21 mouse cellular contexts compared by ENCODE assay signal in genomic region chr7:135587821-135588575, GRCm38 (mm10). TPM values are rescaled to one million over a fixed set of nuclear protein-coding genes. Genes with fewer than 3 reads are reported as not detected.
DNase-seq lines count a peak whose midpoint lies in the region; TF ChIP-seq lines count a peak whose summit lies in the region.
"Had no signal": no experiment of that assay in that cellular context is flagged by ENCODE, and none has a peak within 500 bp of the region (broad histone marks: within the 10 kb centered on the region; RNA-seq: fewer than 3 reads in every experiment).

No protein-coding gene starts in this region.

- peak overlapping the region; percentile 54; the same call in 1 of the 2 replicates for H3K27ac ChIP-seq in layer of hippocampus, adult 2 months
- H3K27ac ChIP-seq in cerebellum, adult 2 months (ENCODE audit: insufficient read depth, low read length), result no peak overlapping the region
- H3K27ac ChIP-seq in macrophage, result peak overlapping the region; percentile 15; the same call in 1 of the 2 replicates
- H3K27ac ChIP-seq: left cerebral cortex, adult 2 months; limb, embryonic 13.5 days; lung, embryonic 15.5 days had no signal

- WGBS in cerebellum, adult 2 months, result 15% methylated on average over 2 of the region's 2 CpGs
- WGBS in macrophage (ENCODE audit: missing documents), result 63% methylated on average over 2 of the region's 2 CpGs

- no peak for TF ChIP-seq POLR2A in cerebellum, adult 2 months (IDR thresholded peaks at IDR 0.05; ENCODE audit: borderline replicate concordance, insufficient read depth, low read length)

- no peaks in the 10 kb centered on the region for H3K36me3 ChIP-seq in macrophage (ENCODE audit: inconsistent target)
- H3K36me3 ChIP-seq: limb, embryonic 13.5 days; lung, embryonic 15.5 days had no signal

- H3K4me3 ChIP-seq in layer of hippocampus, adult 2 months, result no peak overlapping the region
- H3K4me3 ChIP-seq in cerebellum, adult 2 months (replicated peaks; ENCODE audit: insufficient read depth, low read depth, low read length), result no peak overlapping the region
- no peak overlapping the region for H3K4me3 ChIP-seq in macrophage (ENCODE audit: inconsistent target)
- H3K4me3 ChIP-seq: left cerebral cortex, adult 2 months; limb, embryonic 13.5 days; lung, embryonic 15.5 days had no signal

- H3K79me2 ChIP-seq in macrophage (ENCODE audit: inconsistent target), result no peaks in the 10 kb centered on the region

- peak; percentile 35 for DNase-seq in adrenal gland, postnatal 14 days
- no peak for DNase-seq in adrenal gland, adult 2 months
- DNase-seq in layer of hippocampus, adult 2 months (ENCODE audit: low spot score in 2 of 2), result no peak
- DNase-seq in layer of hippocampus, adult 9-11 months, result no peak
- peak; percentile 62 to 75 for DNase-seq in cerebellum, adult 2 months
- DNase-seq in spleen, postnatal 14 days (ENCODE audit: low spot score in 2 of 2), result no peak
- no peak for DNase-seq in spleen, postnatal 36 days (ENCODE audit: low spot score in 2 of 2)
- DNase-seq: embryo, embryonic 11 days; heart, postnatal 36 days; kidney, adult 9 months; thymus, adult 2 months had no signal

- no peaks in the 10 kb centered on the region for H3K27me3 ChIP-seq in cerebellum, adult 2 months (ENCODE audit: control insufficient read depth, insufficient read depth, low read length)
- H3K27me3 ChIP-seq: lung, embryonic 15.5 days had no signal

- TF ChIP-seq CTCF in layer of hippocampus, adult 2 months (conservative IDR thresholded peaks at IDR 0.05), result no peak
- TF ChIP-seq CTCF in cerebellum, adult 2 months (IDR thresholded peaks at IDR 0.05; ENCODE audit: borderline replicate concordance, insufficient read depth, low read depth, low read length), result no peak

- peaks cover 7% of the 10 kb centered on the region; the same call in 1 of the 2 replicates for H3K4me1 ChIP-seq in cerebellum, adult 2 months (ENCODE audit: control insufficient read depth, insufficient read depth, low read length)

RNA-seq across cellular contexts. Expression of gene Ptpre, which starts 50.7 kb away (rescaled TPM):
- total RNA-seq in adrenal gland, postnatal 14 days (2021), result 4.4 and 8.0 TPM in 2 replicates
- total RNA-seq in adrenal gland, adult 2 months (2021), result 1 to 10 TPM; 3.5 to 8.1 TPM
- polyA plus RNA-seq in adrenal gland, adult 2 months (2012; rRNA removed), result 1.4 and 1.9 TPM in 2 replicates
- total RNA-seq in layer of hippocampus, adult 2 months (2021), result 10 to 100 TPM; 50.7 to 51.4 TPM
- polyA plus RNA-seq in cerebellum, adult 2 months (2012; rRNA removed), result 20.8 and 21.2 TPM in 2 replicates
- total RNA-seq in macrophage (2018; cell fraction: chromatin; rRNA removed), result 100 to 1,000 TPM in 8 of 26 experiments, 10 to 100 TPM in 18; 47.5 to 253 (median 74.6) TPM
- total RNA-seq in macrophage (2018; cell fraction: cytosol; rRNA removed), result 10 to 100 TPM; 25.1 to 62.5 (median 32.2) TPM
- 100 to 1,000 TPM in 1 of 26 experiments, 10 to 100 TPM in 25; 36.3 to 104 (median 58.7) TPM for total RNA-seq in macrophage (2018; cell fraction: nucleus; rRNA removed)
- 27.5 to 35.9 TPM (median 35.9 TPM) in 3 replicates for polyA plus RNA-seq in macrophage (2018)

RNA-seq across cellular contexts. Expression of gene Clrn3, which starts 59.5 kb away (rescaled TPM):
- total RNA-seq in adrenal gland, postnatal 14 days (2021), result not detected in 2 replicates
- total RNA-seq in adrenal gland, adult 2 months (2021), result not detected
- not detected in 2 replicates for polyA plus RNA-seq in adrenal gland, adult 2 months (2012; rRNA removed)
- not detected for total RNA-seq in layer of hippocampus, adult 2 months (2021)
- not detected in 2 replicates for polyA plus RNA-seq in cerebellum, adult 2 months (2012; rRNA removed)
- not detected for total RNA-seq in macrophage (2018; cell fraction: chromatin; rRNA removed)
- total RNA-seq in macrophage (2018; cell fraction: cytosol; rRNA removed), result under 1 TPM in 1 of 26 experiments, not detected in 25; 0.04 TPM
- total RNA-seq in macrophage (2018; cell fraction: nucleus; rRNA removed), result not detected
- not detected in 3 replicates for polyA plus RNA-seq in macrophage (2018)
- total RNA-seq: gastrocnemius, adult 8-10 months; heart, postnatal 36 days; layer of hippocampus, adult 18-20 months; left cerebral cortex, adult 2 months; megakaryocyte-erythroid progenitor cell, adult 5-6 weeks had no signal
- polyA plus RNA-seq: forebrain, embryonic 16.5 days; inflammation-experienced regulatory T-cells, adult 6 months; limb, embryonic 13.5 days; neural tube, embryonic 14.5 days had no signal

Comparison
In these comparisons a context has a peak if more than half of its experiments do, and no peak if none do; other contexts are left out.
1. DNase-seq: peak in adrenal gland, postnatal 14 days (single experiment) and cerebellum, adult 2 months (2 of 2); none in adrenal gland, adult 2 months (single experiment), layer of hippocampus, adult 2 months (0 of 2), layer of hippocampus, adult 9-11 months (single experiment), spleen, postnatal 14 days (0 of 2) and spleen, postnatal 36 days (0 of 2).